Mouse (Mus musculus) T-cell, adult 66 days (primary cell): Measurements from ENCODE around the gene Rabif. TPM values are rescaled to one million over a fixed set of nuclear protein-coding genes. Genes with fewer than 3 reads are reported as not detected.

Experiments
- total RNA-seq, 2 experiments: library from RNA; stranded (reverse); gene quantifications; 3 replicates in 1 of 2; 4 replicates in 1 of 2; pipeline ENCODE4 v1.2.4; 2023

Gene Rabif
- total RNA-seq: 10 to 100 TPM; 29.0 to 32.3 TPM

DNA sequence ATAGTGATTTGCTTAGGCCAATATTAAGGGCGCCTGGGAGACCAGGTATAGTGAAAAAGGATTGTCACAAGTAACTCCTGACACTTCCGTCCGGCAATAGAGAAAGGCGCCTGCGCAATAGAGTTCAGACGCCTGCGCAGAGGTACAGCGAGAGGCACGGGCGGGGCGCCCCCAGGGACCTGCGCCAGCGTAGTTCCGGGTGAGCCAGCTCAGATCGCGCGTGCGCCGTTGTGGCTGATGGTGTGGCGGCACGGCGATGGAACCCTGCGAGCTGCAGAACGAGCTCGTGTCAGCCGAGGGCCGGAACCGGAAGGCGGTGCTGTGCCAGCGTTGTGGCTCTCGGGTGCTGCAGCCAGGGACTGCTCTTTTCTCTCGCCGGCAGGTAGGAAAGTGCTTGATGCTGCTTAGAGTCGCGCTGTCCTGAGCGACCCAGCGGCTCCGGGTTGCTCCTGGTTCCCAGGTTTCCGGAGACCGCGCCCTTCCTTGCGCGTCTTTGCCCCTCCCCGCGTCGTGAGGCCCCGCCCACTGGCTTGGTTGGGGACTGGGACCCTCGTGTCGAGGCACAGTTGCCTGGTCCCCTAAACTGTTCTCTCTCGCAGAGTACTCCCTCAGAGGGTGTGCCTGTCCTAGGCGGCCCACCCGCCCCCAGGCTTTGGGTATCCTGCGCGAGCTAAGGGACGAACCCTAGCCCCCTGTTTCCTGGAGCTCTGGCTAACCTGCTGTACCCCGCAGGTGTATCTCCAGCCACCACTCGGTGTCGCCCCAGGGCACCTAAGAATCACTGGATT is at the start of gene Rabif:
Gene Rabif, plus strand, starts transcription at position 221 of the 788 bp plus-strand sequence.

DNA sequence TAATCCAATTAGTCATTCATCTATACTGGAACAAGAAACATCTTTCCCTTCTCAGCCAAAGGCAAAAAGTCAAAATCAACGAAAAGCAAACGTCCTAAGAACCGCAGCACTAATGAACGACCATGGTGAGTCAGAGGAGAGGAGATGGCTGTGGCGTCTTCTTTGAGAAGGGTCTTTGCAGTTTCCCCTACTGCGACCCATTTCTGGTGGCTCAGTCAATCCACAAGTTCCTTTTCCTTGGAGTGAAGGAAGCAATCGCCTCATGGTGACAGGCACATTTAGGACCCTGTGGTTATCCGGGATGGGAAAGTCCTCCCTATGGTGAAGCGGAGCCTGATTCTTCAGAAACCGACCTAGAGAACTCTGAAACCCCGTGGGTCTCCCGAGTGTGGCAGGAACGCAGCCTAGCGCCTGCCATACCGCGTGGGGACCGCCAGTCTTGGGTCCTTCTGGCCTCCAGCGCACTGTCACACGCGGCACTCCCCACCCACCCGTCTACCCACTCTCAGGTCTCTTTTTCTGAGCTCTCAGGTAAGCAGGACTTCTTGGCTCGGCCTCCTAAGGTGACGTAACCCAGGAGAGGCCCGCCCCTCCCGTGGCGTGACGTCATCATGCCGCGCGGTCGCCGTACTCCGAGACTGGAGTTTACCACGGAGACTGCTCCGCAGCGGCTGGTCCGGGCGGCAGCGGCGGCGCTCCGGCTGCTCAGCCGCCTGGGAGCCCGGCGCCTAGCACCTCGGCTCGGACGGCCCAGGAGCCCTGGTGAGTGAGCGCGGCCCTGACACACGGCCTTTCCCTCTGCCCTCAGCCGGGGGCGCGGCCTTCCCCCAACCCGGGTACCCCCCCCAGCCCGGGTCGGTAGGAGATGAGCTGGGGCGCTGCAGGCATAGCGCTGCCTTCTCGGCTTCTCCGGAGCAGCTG is 39.3 kb upstream of the Rabif start, which contains the start of gene Klhl12:
Gene Klhl12, plus strand, starts transcription at position 628 of the 921 bp plus-strand sequence.

DNA sequence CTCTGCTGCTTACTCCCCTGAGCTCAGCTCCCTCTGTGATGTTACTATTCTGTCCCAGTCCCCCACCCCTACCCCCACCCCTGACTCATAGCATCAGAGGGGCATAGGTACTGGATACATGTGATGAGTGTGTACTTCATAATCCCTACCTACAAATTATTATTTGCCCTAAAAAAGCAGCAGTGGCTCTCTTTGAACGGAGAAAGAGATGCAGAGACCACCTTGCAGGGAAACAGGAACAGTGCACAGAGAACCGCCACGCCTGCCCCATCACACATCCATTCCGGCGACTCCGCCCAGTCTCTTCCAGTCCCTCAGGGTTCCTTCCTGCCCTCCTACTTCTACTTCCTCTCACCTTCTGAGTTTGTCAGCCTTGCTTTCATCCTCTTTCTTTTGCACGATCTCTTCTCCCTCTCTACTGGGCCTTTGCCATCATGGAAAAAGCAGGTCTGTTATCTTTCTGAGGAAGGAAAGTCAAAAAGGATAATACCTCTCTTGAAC is 55.2 kb downstream of the Rabif start, which contains the start of gene Mgat4e:
Gene Mgat4e, minus strand, starts transcription at position 51 of the 501 bp plus-strand sequence.

Other genes with a start within 250 kb of the Rabif start
- not detected for gene Myog, start 204.7 kb upstream of the Rabif start, total RNA-seq
- 1 to 10 TPM in 1 of 2 experiments, under 1 TPM in 1; 0.95 to 1.1 TPM for gene Ppfia4, start 161.7 kb upstream of the Rabif start, total RNA-seq
- gene Tmem183a, start 132.7 kb upstream of the Rabif start, total RNA-seq: 10 to 100 TPM; 68.8 to 73.0 TPM
- not detected for gene 4933406M09Rik, start 108.7 kb upstream of the Rabif start, total RNA-seq
- 10 to 100 TPM; 12.5 to 14.6 TPM for gene Cyb5r1, start 89.1 kb upstream of the Rabif start, total RNA-seq
- 10 to 100 TPM; 72.0 to 74.4 TPM for gene Adipor1, start 79.3 kb upstream of the Rabif start, total RNA-seq
- gene Klhl12, start 39.1 kb upstream of the Rabif start, total RNA-seq: 10 to 100 TPM; 38.6 to 43.2 TPM
- gene Mgat4e, start 55.0 kb downstream of the Rabif start, total RNA-seq: not detected
- gene Kdm5b, start 65.5 kb downstream of the Rabif start, total RNA-seq: 10 to 100 TPM; 63.5 to 66.2 TPM
- not detected for gene Syt2, start 152.0 kb downstream of the Rabif start, total RNA-seq